Mouse (Mus musculus) olfactory bulb, adult 2 months (tissue): Measurements from ENCODE around the gene Rnf220.

ENCODE experiments used
- CTCF ChIP-seq: fragments of 200-500 bp; IDR thresholded peaks from 2 replicates; pipeline ENCODE4 v1.5.1; 2012; ENCODE audit warnings: low read depth, mild to moderate bottlenecking, low read length, moderate library complexity; ENCODE audit not compliant: insufficient read depth
- POLR2A ChIP-seq: fragments of 200-500 bp; IDR thresholded peaks from 2 replicates; pipeline ENCODE4 v1.6.1; 2012; ENCODE audit warnings: mild to moderate bottlenecking, low read depth, low read length, moderate library complexity; ENCODE audit not compliant: insufficient read depth

DNA sequence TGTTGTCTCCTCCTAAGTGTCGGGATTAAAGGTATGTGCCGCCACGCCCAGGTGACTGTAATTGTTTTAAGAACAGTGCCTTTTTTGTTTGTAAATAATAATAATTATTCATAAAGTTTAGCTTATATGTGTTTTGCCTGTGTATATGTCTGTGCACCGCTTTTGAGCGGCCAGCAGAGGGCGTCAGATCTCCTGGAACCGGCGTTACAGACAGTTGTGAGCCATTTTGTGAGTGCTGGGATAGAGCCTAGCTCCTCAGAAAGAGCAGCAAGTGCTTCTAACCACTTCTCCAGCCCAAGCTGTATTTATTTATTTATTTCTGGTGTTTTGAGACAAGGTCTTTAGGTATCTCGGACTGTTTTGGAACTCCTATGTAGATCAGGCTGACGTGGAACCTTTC lies 266.5 kb downstream of the Rnf220 start:
- TF ChIP-seq CTCF, result peak; percentile 26; the same call in 1 of the 2 replicates
- TF ChIP-seq POLR2A, result no peak
